Mouse (Mus musculus) megakaryocyte, adult 5-6 weeks (primary cell): ENCODE data around the gene 2010300C02Rik. TPM values are rescaled to one million over a fixed set of nuclear protein-coding genes. Genes with fewer than 3 reads are reported as not detected.

Source experiments
- ATAC-seq: 2 replicates; pipeline ENCODE4 v1.8.0; 2016; ENCODE audit warnings: mild to moderate bottlenecking, inconsistent platforms; ENCODE audit not compliant: poor library complexity, severe bottlenecking
- total RNA-seq, 2 experiments: library from RNA; stranded (forward) in 1 of 2; stranded (reverse) in 1 of 2; fragments of 153-499, 151-499 nt in 1 of 2; fragments of 221-1000, 200-1000 nt in 1 of 2; gene quantifications; 2 replicates each; pipeline versions ENCODE4 v1.2.3 to v1.2.4; 2015 to 2017

The 2010300C02Rik gene
- total RNA-seq, 2 experiments from 2014 or later: 0.11 TPM; not detected in 1

GRCm38 (mm10) chr1:37711596-37712356, 8.1 kb downstream of the 2010300C02Rik start:
- ATAC-seq: no peak

- no peak for ATAC-seq
Observed at GRCm38 (mm10) chr1:37711082-37711481, 8.8 kb downstream of the 2010300C02Rik start.

GRCm38 (mm10) chr1:37709736-37710135, 10.1 kb downstream of the 2010300C02Rik start:
- ATAC-seq: no peak

GRCm38 (mm10) chr1:37708270-37708955, 11.5 kb downstream of the 2010300C02Rik start:
- ATAC-seq: no peak

GRCm38 (mm10) chr1:37702326-37702725, 17.6 kb downstream of the 2010300C02Rik start:
- ATAC-seq: no peak

- no peak for ATAC-seq
Observed at GRCm38 (mm10) chr1:37698852-37699439, 20.9 kb downstream of the 2010300C02Rik start.

GRCm38 (mm10) chr1:37698186-37698839, 21.6 kb downstream of the 2010300C02Rik start:
- ATAC-seq: no peak

- peak; percentile 30; the same call in 1 of the 2 replicates for ATAC-seq
Observed at GRCm38 (mm10) chr1:37696918-37697317, 23.0 kb downstream of the 2010300C02Rik start.

- no peak for ATAC-seq
Observed at GRCm38 (mm10) chr1:37695732-37696131, 24.2 kb downstream of the 2010300C02Rik start.

- ATAC-seq: no peak
Observed at GRCm38 (mm10) chr1:37694417-37694816, 25.5 kb downstream of the 2010300C02Rik start.

- peak; percentile 90 for ATAC-seq
Observed at GRCm38 (mm10) chr1:37691179-37691578, 28.7 kb downstream of the 2010300C02Rik start.

- ATAC-seq: no peak
Observed at GRCm38 (mm10) chr1:37690665-37691064, 29.2 kb downstream of the 2010300C02Rik start.

GRCm38 (mm10) chr1:37689730-37690129, 30.2 kb downstream of the 2010300C02Rik start:
- no peak for ATAC-seq

GRCm38 (mm10) chr1:37688351-37688750, 31.5 kb downstream of the 2010300C02Rik start:
- ATAC-seq: no peak

GRCm38 (mm10) chr1:37687515-37687914, 32.4 kb downstream of the 2010300C02Rik start:
- no peak for ATAC-seq

- ATAC-seq: no peak
Observed at GRCm38 (mm10) chr1:37686953-37687441, 32.9 kb downstream of the 2010300C02Rik start.

GRCm38 (mm10) chr1:37678327-37679123, 41.4 kb downstream of the 2010300C02Rik start:
- peak; percentile 79 for ATAC-seq

GRCm38 (mm10) chr1:37676967-37677512, 42.8 kb downstream of the 2010300C02Rik start:
- ATAC-seq: no peak

GRCm38 (mm10) chr1:37675444-37675843, 44.4 kb downstream of the 2010300C02Rik start:
- ATAC-seq: no peak

GRCm38 (mm10) chr1:37674266-37674665, 45.6 kb downstream of the 2010300C02Rik start:
- no peak for ATAC-seq
